Comparison of ENCODE assay signal across 8 mouse cellular contexts in the genomic region with DNA sequence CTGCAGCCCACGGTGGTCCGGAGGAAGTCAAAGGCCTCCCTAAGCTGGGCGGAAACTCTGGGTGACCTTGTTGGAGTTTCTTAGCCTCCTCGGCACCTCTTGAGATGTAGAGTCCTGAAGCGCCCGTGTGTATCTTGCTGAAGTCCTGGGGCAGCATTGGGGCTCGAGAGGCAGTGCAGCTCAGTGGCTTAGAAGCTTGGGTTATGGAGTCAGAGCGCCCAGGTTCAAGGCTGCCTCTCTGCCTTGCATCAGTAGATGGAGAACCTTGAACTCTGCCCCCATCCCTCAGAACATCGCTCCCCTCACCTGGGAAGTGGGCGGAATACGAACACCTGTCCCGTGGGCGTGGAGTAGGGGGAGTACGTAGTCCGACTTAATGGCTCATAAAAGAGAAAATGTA. TPM values are rescaled to one million over a fixed set of nuclear protein-coding genes. Genes with fewer than 3 reads are reported as not detected.
DNase-seq lines count a peak whose midpoint lies in the region; ATAC-seq and TF ChIP-seq lines count a peak whose summit lies in the region.

No protein-coding gene starts in this region.

- WGBS in lung, embryonic 16.5 days: 9% methylated on average over 15 of the region's 15 CpGs
- WGBS in limb, embryonic 14.5 days: 9% methylated on average over 15 of the region's 15 CpGs
- WGBS in stomach, embryonic 15.5 days: 11% methylated on average over 15 of the region's 15 CpGs

- H3K4me3 ChIP-seq in lung, embryonic 16.5 days (ENCODE audit: low read length): peak overlapping the region; percentile 92
- H3K4me3 ChIP-seq in limb, embryonic 14.5 days (replicated peaks; ENCODE audit: low read length): peak overlapping the region; percentile 75
- H3K4me3 ChIP-seq in stomach, embryonic 15.5 days (replicated peaks): peak overlapping the region; percentile 90

- H3K4me1 ChIP-seq in lung, embryonic 16.5 days (replicated peaks; ENCODE audit: control insufficient read depth, insufficient read depth, low read length): peaks cover 10% of the 10 kb centered on the region
- peaks cover 12% of the 10 kb centered on the region for H3K4me1 ChIP-seq in limb, embryonic 14.5 days (ENCODE audit: control insufficient read depth, insufficient read depth, low read length)
- H3K4me1 ChIP-seq in stomach, embryonic 15.5 days: peaks cover 11% of the 10 kb centered on the region

- H3K27ac ChIP-seq in lung, embryonic 16.5 days (ENCODE audit: low read length): peak overlapping the region; percentile 72
- peak overlapping the region; percentile 68 for H3K27ac ChIP-seq in limb, embryonic 14.5 days (replicated peaks; ENCODE audit: low read depth, low read length)
- peak overlapping the region; percentile 82 for H3K27ac ChIP-seq in stomach, embryonic 15.5 days

- H3K36me3 ChIP-seq in lung, embryonic 16.5 days (ENCODE audit: control insufficient read depth, insufficient read depth, low read length): no peaks in the 10 kb centered on the region
- H3K36me3 ChIP-seq in limb, embryonic 14.5 days (ENCODE audit: control insufficient read depth, insufficient read depth, low read length): no peaks in the 10 kb centered on the region
- no peaks in the 10 kb centered on the region for H3K36me3 ChIP-seq in stomach, embryonic 15.5 days

- no peak for ATAC-seq in lung, embryonic 16.5 days (ENCODE audit: low read depth)
- ATAC-seq in limb, embryonic 14.5 days (ENCODE audit: low FRiP score, low read depth): no peak
- 0 out of 2 replicates have a peak, but pooled peaks have one; percentile 4 for ATAC-seq in stomach, embryonic 15.5 days (ENCODE audit: insufficient read depth, low FRiP score, low read depth)

- H3K9me3 ChIP-seq in lung, embryonic 16.5 days (ENCODE audit: control insufficient read depth, low read length): no peaks in the 10 kb centered on the region
- H3K9me3 ChIP-seq in limb, embryonic 14.5 days (ENCODE audit: control insufficient read depth, low read length): peaks cover 2% of the 10 kb centered on the region; the same call in 1 of the 2 replicates
- H3K9me3 ChIP-seq in stomach, embryonic 15.5 days: no peaks in the 10 kb centered on the region

- peak overlapping the region; percentile 90 for H3K4me2 ChIP-seq in lung, embryonic 16.5 days (ENCODE audit: low read depth, low read length)
- peak overlapping the region; percentile 76 for H3K4me2 ChIP-seq in limb, embryonic 14.5 days (replicated peaks; ENCODE audit: low read depth, low read length, severe bottlenecking)
- H3K4me2 ChIP-seq in stomach, embryonic 15.5 days: peak overlapping the region; percentile 70

- TF ChIP-seq POLR2A in limb, embryonic 14.5 days (IDR thresholded peaks at IDR 0.05; ENCODE audit: borderline replicate concordance, extremely low read depth, insufficient read depth, insufficient read length): no peak

- peak; percentile 19 for DNase-seq in adrenal gland, postnatal 10 days
- DNase-seq in adrenal gland, adult 2 months: no peak
- DNase-seq in lung, postnatal 4 days: no peak
- no peak for DNase-seq in limb, embryonic 14.5 days (ENCODE audit: low spot score)
- DNase-seq in left cerebral cortex, postnatal 36 days (ENCODE audit: low spot score in 2 of 2): no peak
- DNase-seq in adrenal gland, adult (ENCODE audit: inconsistent age in 2 of 2, low spot score in 1 of 2): no peak

- peak overlapping the region; percentile 86 for H3K9ac ChIP-seq in lung, embryonic 16.5 days (ENCODE audit: low read length)
- H3K9ac ChIP-seq in limb, embryonic 14.5 days (ENCODE audit: low read depth, low read length, severe bottlenecking): peak overlapping the region; percentile 69
- H3K9ac ChIP-seq in stomach, embryonic 15.5 days: peak overlapping the region; percentile 59

- intact Hi-C loops in left cerebral cortex, postnatal 36 days (cut with DNase I): no loop called here

- H3K27me3 ChIP-seq in lung, embryonic 16.5 days (ENCODE audit: control insufficient read depth, insufficient read depth, low read depth, low read length): no peaks in the 10 kb centered on the region
- no peaks in the 10 kb centered on the region for H3K27me3 ChIP-seq in limb, embryonic 14.5 days (ENCODE audit: control insufficient read depth, insufficient read depth, low read length)
- H3K27me3 ChIP-seq in stomach, embryonic 15.5 days (replicated peaks): no peaks in the 10 kb centered on the region

RNA-seq across cellular contexts. Expression of a gene that starts 0.4 kb away (rescaled TPM):
- 10 to 100 TPM; 11.5 to 16.7 TPM for total RNA-seq in adrenal gland, postnatal 10 days (2021)
- 10 to 100 TPM in 1 of 2 experiments, 1 to 10 TPM in 1; 7.0 to 13.2 TPM for total RNA-seq in adrenal gland, adult 2 months (2021)
- polyA plus RNA-seq in adrenal gland, adult 2 months (2012; rRNA removed): 14.9 and 16.6 TPM in 2 replicates
- polyA plus RNA-seq in lung, embryonic 16.5 days (2015; fragmentation: Nextera tagmentation; extraction: Ambion mirVana): 12.5 and 13.9 TPM in 2 replicates
- 24.2 and 29.5 TPM in 2 replicates for polyA plus RNA-seq in limb, embryonic 14.5 days (2012; rRNA removed)
- 12.3 and 13.7 TPM in 2 replicates for polyA plus RNA-seq in limb, embryonic 14.5 days (2014; fragmentation: Nextera tagmentation; extraction: Ambion mirVana)
- 11.7 and 12.0 TPM in 2 replicates for polyA plus RNA-seq in stomach, embryonic 15.5 days (2015; fragmentation: Nextera tagmentation; extraction: Ambion mirVana)
- total RNA-seq in left cerebral cortex, postnatal 36 days (2021): 10 to 100 TPM; 15.7 to 17.4 TPM

RNA-seq across cellular contexts. Expression of a gene that starts 27.1 kb away (rescaled TPM):
- total RNA-seq in adrenal gland, postnatal 10 days (2021): 1 to 10 TPM; 7.1 to 7.6 TPM
- total RNA-seq in adrenal gland, adult 2 months (2021): under 1 TPM; 0.49 to 0.69 TPM
- polyA plus RNA-seq in adrenal gland, adult 2 months (2012; rRNA removed): 2.8 and 3.2 TPM in 2 replicates
- 60.1 and 63.1 TPM in 2 replicates for polyA plus RNA-seq in lung, embryonic 16.5 days (2015; fragmentation: Nextera tagmentation; extraction: Ambion mirVana)
- polyA plus RNA-seq in limb, embryonic 14.5 days (2012; rRNA removed): 38.5 and 48.6 TPM in 2 replicates
- polyA plus RNA-seq in limb, embryonic 14.5 days (2014; fragmentation: Nextera tagmentation; extraction: Ambion mirVana): 35.0 and 39.7 TPM in 2 replicates
- 45.2 and 47.0 TPM in 2 replicates for polyA plus RNA-seq in stomach, embryonic 15.5 days (2015; fragmentation: Nextera tagmentation; extraction: Ambion mirVana)
- 1 to 10 TPM; 1.6 to 2.2 TPM for total RNA-seq in left cerebral cortex, postnatal 36 days (2021)
